Mouse (Mus musculus): ENCODE data around the gene Tbc1d23.

The Tbc1d23 gene

GRCm38 (mm10) chr16:57165157-57165556, 66.1 kb downstream of the Tbc1d23 start:
- in situ Hi-C loops (cut with MseI, MboI), result no loop called here

GRCm38 (mm10) chr16:57163694-57164093, 67.6 kb downstream of the Tbc1d23 start:
- in situ Hi-C loops (cut with MseI, MboI), result no loop called here

- in situ Hi-C loops (cut with MseI, MboI), result no loop called here
Observed at GRCm38 (mm10) chr16:57162841-57163240, 68.5 kb downstream of the Tbc1d23 start.

DNA sequence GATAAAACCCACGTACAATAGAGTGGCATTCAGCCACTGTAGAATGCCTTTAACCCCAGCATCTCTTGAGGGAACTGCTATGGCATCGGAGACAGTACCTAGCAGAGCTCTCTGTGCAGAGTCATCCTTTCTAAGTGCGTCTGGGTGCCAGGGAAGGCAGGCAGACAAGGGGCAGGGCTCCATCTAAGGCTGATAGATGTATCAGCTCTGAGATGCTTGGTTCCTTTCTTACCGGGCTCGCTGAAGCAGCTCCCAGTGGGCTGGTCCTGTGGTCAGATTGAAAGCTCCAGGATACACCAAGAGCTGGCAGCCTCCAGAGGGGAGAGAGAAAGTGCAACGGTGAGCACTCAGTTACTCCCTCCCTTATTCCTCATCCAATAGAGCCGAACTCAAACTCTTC, 71.5 kb downstream of the Tbc1d23 start:
- in situ Hi-C loops (cut with MseI, MboI), result no loop called here

DNA sequence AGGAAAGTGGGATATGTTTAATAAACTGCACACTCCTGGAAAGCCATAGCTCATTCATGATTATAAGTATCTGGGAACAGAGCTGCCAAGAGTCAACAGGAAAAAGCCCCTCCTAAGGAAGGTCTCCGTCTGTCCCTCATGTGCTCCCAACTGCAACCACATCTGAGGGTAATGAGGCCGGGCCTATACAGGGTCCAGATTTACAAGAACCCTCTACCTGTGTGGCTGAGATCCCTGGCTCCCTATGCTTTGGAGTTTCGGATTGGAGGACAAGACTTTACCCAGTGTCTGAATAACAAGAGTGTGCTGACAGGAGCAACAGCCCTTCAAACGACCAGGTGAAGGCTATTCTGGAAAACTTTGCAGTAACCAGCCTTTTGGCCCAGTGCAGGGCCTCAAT, 73.6 kb downstream of the Tbc1d23 start:
- in situ Hi-C loops (cut with MseI, MboI), result no loop called here

DNA sequence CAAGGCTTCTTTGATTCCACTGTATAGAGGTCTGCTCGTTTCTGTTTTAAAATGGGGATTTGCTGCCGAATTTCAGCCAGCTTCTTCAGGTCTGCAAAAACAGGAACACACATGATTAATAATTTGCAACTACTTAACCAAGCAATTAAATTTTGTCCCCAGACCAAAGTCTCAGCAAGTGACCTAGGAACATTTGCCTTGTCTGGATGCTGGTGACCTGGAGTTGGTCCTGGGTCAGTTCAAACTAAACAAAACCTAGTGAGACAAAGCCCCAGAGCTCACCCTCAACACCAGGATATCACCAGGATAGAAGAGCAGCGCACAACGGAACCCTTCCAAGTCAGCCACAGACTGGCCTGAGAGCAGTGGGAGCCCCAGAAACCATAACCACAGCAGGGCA, 74.2 kb downstream of the Tbc1d23 start:
- in situ Hi-C loops (cut with MseI, MboI), result no loop called here

- in situ Hi-C loops (cut with MseI, MboI), result no loop called here
Observed at GRCm38 (mm10) chr16:57155899-57156298, 75.4 kb downstream of the Tbc1d23 start.

DNA sequence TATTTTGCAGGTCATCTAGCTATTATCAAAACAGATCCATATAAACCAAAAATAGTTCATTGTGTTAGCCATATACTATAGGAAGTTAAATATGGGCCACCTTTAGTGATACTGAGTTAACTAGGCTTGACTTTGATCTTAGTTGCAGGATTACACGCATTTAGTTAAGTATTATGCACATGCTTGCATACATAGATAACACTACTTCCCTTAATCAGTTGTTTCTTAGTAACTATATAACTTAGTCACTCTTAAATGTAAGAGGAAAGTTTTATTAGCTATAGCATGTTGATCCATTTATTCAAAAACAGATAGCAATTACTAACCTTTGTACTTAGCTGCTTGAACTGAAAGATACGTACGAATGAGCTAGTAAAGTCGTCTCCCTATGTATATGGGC, 79.9 kb downstream of the Tbc1d23 start:
- in situ Hi-C loops (cut with MseI, MboI), result no loop called here

GRCm38 (mm10) chr16:57144741-57145140, 86.6 kb downstream of the Tbc1d23 start:
- in situ Hi-C loops (cut with MseI, MboI), result no loop called here

- in situ Hi-C loops (cut with MseI, MboI), result no loop called here
Observed at GRCm38 (mm10) chr16:57133611-57134010, 97.7 kb downstream of the Tbc1d23 start.

DNA sequence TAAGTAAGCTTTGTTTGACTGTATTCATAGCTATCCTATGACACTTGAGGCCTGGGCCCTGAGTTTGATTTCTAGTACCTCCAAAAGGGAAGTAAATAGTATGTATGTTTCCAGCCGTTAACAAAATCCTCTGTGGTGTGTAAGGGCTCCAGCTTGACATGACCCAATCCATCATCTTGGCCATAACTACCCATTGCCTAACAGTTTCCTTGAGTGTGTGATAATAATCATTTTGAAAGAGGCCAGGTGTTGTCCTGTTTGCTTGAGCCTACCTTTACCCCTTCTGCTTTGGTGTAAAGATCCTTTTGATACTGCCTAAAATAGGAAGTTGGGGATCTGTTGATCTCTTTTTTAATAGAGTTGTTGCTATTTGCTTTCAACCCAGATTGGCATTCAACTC, 99.0 kb downstream of the Tbc1d23 start:
- in situ Hi-C loops (cut with MseI, MboI), result no loop called here

DNA sequence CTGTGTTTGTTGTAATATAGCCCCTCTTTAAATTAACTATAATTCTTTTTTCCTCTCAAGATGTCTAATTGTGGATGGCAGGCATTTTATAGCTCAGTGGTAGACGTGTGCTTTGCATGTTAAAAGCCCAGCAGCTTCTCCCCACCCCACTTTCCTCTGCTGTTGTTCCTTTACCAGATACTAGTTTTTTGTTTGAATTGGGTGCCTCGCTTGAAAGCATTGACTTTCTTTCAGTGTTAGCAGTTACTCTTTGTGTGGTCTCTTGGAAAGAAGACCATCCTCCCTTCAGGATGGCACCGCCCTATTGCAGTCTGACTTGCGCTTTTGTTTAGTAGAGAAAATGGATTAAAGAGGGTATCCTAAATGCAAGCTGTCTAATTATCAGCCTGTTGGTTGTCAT, 99.8 kb downstream of the Tbc1d23 start:
- in situ Hi-C loops (cut with MseI, MboI), result no loop called here

GRCm38 (mm10) chr16:57130752-57131400, 100.4 kb downstream of the Tbc1d23 start:
- in situ Hi-C loops (cut with MseI, MboI), result no loop called here

- in situ Hi-C loops (cut with MseI, MboI), result no loop called here
Observed at GRCm38 (mm10) chr16:57127825-57128224, 103.5 kb downstream of the Tbc1d23 start.

GRCm38 (mm10) chr16:57126268-57126667, 105.0 kb downstream of the Tbc1d23 start:
- in situ Hi-C loops (cut with MseI, MboI), result no loop called here

- in situ Hi-C loops (cut with MseI, MboI), result no loop called here
Observed at GRCm38 (mm10) chr16:57122682-57123445, 108.4 kb downstream of the Tbc1d23 start.

- in situ Hi-C loops (cut with MseI, MboI), result no loop called here
Observed at GRCm38 (mm10) chr16:57121816-57122415, 109.4 kb downstream of the Tbc1d23 start.

- in situ Hi-C loops (cut with MseI, MboI), result no loop called here
Observed at GRCm38 (mm10) chr16:57120913-57121815, 110.1 kb downstream of the Tbc1d23 start, which contains the start of gene Tomm70a. TSS of gene Tomm70a (plus strand) at chr16:57121703.

All from mouse trophoblast stem cell (cell line).